In genomic region chr13:97764067-97764466, GRCm38 (mm10) we compare ENCODE assay signal across 10 mouse cellular contexts. TPM values are rescaled to one million over a fixed set of nuclear protein-coding genes. Genes with fewer than 3 reads are reported as not detected.
DNase-seq lines count a peak whose midpoint lies in the region; ATAC-seq and TF ChIP-seq lines count a peak whose summit lies in the region.
"Had no signal": no experiment of that assay in that cellular context is flagged by ENCODE, and none has a peak within 500 bp of the region (broad histone marks: within the 10 kb centered on the region; RNA-seq: fewer than 3 reads in every experiment).

No protein-coding gene starts in this region.

- no peak for ATAC-seq in liver, embryonic 13.5 days (ENCODE audit: low read depth)
- no peak for ATAC-seq in liver, embryonic 11.5 days (replicated peaks; ENCODE audit: low FRiP score)
- no peak for ATAC-seq in hindbrain, postnatal 0 days

- H3K9me3 ChIP-seq in liver, embryonic 13.5 days (replicated peaks) = no peaks in the 10 kb centered on the region
- H3K9me3 ChIP-seq in liver, embryonic 11.5 days (ENCODE audit: control insufficient read depth, low read length) = no peaks in the 10 kb centered on the region
- no peaks in the 10 kb centered on the region for H3K9me3 ChIP-seq in hindbrain, postnatal 0 days (ENCODE audit: low read length)
- H3K9me3 ChIP-seq: embryonic facial prominence, embryonic 13.5 days had no signal

- no peak overlapping the region for H3K4me2 ChIP-seq in liver, embryonic 13.5 days
- H3K4me2 ChIP-seq in liver, embryonic 11.5 days = no peak overlapping the region
- no peak overlapping the region for H3K4me2 ChIP-seq in hindbrain, postnatal 0 days (ENCODE audit: low read depth, low read length)
- H3K4me2 ChIP-seq: embryonic facial prominence, embryonic 13.5 days had no signal

- peaks cover 58% of the 10 kb centered on the region for H3K4me1 ChIP-seq in liver, embryonic 13.5 days (replicated peaks)
- peaks cover 3% of the 10 kb centered on the region; the same call in 1 of the 2 replicates for H3K4me1 ChIP-seq in liver, embryonic 11.5 days (replicated peaks; ENCODE audit: control insufficient read depth, insufficient read depth, low read length)
- no peaks in the 10 kb centered on the region for H3K4me1 ChIP-seq in hindbrain, postnatal 0 days (ENCODE audit: insufficient read depth, low read length)

- H3K36me3 ChIP-seq in liver, embryonic 13.5 days = no peaks in the 10 kb centered on the region
- H3K36me3 ChIP-seq in liver, embryonic 11.5 days (ENCODE audit: control insufficient read depth, insufficient read depth, low read length) = no peaks in the 10 kb centered on the region
- H3K36me3 ChIP-seq in hindbrain, postnatal 0 days (ENCODE audit: insufficient read depth, low read length) = no peaks in the 10 kb centered on the region
- H3K36me3 ChIP-seq: embryonic facial prominence, embryonic 13.5 days had no signal

- H3K4me3 ChIP-seq in liver, embryonic 13.5 days (replicated peaks) = no peak overlapping the region
- no peak overlapping the region for H3K4me3 ChIP-seq in liver, embryonic 11.5 days (ENCODE audit: low read depth, low read length)
- H3K4me3 ChIP-seq in hindbrain, postnatal 0 days (ENCODE audit: low read length) = no peak overlapping the region
- H3K4me3 ChIP-seq: embryonic facial prominence, embryonic 13.5 days had no signal

- no peak for TF ChIP-seq CTCF in hindbrain, postnatal 0 days (IDR thresholded peaks at IDR 0.05; ENCODE audit: low read depth)

- no peak overlapping the region for H3K9ac ChIP-seq in liver, embryonic 13.5 days
- no peak overlapping the region for H3K9ac ChIP-seq in liver, embryonic 11.5 days (ENCODE audit: low read depth, low read length)
- no peak overlapping the region for H3K9ac ChIP-seq in hindbrain, postnatal 0 days (replicated peaks; ENCODE audit: low read length)
- H3K9ac ChIP-seq: embryonic facial prominence, embryonic 13.5 days had no signal

- peak overlapping the region; percentile 53 for H3K27ac ChIP-seq in liver, embryonic 13.5 days
- H3K27ac ChIP-seq in liver, embryonic 11.5 days (ENCODE audit: low read depth, low read length) = no peak overlapping the region
- no peak overlapping the region; the same call in 1 of the 2 replicates for H3K27ac ChIP-seq in hindbrain, postnatal 0 days

- WGBS in liver, embryonic 13.5 days (ENCODE audit: insufficient replicate concordance) = 79% methylated on average over 7 of the region's 7 CpGs
- WGBS in liver, embryonic 11.5 days = 72% methylated on average over 7 of the region's 7 CpGs
- WGBS in hindbrain, postnatal 0 days = 38% methylated on average over 7 of the region's 7 CpGs

- no peaks in the 10 kb centered on the region for H3K27me3 ChIP-seq in liver, embryonic 13.5 days
- no peaks in the 10 kb centered on the region for H3K27me3 ChIP-seq in liver, embryonic 11.5 days (replicated peaks; ENCODE audit: control insufficient read depth, insufficient read depth, low read length)
- no peaks in the 10 kb centered on the region for H3K27me3 ChIP-seq in hindbrain, postnatal 0 days (ENCODE audit: insufficient read depth, low read length)
- H3K27me3 ChIP-seq: embryonic facial prominence, embryonic 13.5 days had no signal

- peak; percentile 34 for DNase-seq in adrenal gland, adult 2 months
- no peak for DNase-seq in adrenal gland, adult 8-10 months
- DNase-seq in liver, embryonic 13.5 days = no peak
- no peak for DNase-seq in liver, embryonic 11.5 days (ENCODE audit: low spot score)
- peak; percentile 44 for DNase-seq in fibroblast of lung, adult 2 months (ENCODE audit: low read depth)
- peak; percentile 38 for DNase-seq in hindbrain, postnatal 0 days (ENCODE audit: low spot score)
- no peak for DNase-seq in layer of hippocampus, postnatal 25 days (ENCODE audit: extremely low spot score in 1 of 2, low spot score in 1 of 2)
- no peak for DNase-seq in left cerebral cortex, postnatal 25 days (ENCODE audit: low spot score in 2 of 2)

- intact Hi-C loops in left cerebral cortex, postnatal 25 days (cut with DNase I) = no loop called here

RNA-seq across cellular contexts. Expression of gene Gm10260, which starts 3.6 kb away (rescaled TPM):
- 100 to 1,000 TPM; 214 to 241 TPM for total RNA-seq in adrenal gland, adult 2 months (2021)
- polyA plus RNA-seq in adrenal gland, adult 2 months (2012; rRNA removed) = 2.4 and 5.4 TPM in 2 replicates
- 100 to 1,000 TPM; 177 to 191 (median 185) TPM for total RNA-seq in adrenal gland, adult 8-10 months (2022)
- polyA plus RNA-seq in liver, embryonic 13.5 days (2015; fragmentation: Nextera tagmentation; extraction: Ambion mirVana) = 7.2 and 8.2 TPM in 2 replicates
- 3.8 and 8.2 TPM in 2 replicates for polyA plus RNA-seq in liver, embryonic 11.5 days (2014; fragmentation: Nextera tagmentation; extraction: Ambion mirVana)
- total RNA-seq in hindbrain, postnatal 0 days (2014; rRNA removed) = 170 and 196 TPM in 2 replicates
- polyA plus RNA-seq in hindbrain, postnatal 0 days (2015; fragmentation: Nextera tagmentation; extraction: Ambion mirVana) = 4.0 TPM in 2 replicates
- total RNA-seq in layer of hippocampus, postnatal 25 days (2021) = 10 to 100 TPM; 81.1 to 86.7 TPM
- total RNA-seq in left cerebral cortex, postnatal 25 days (2021) = 10 to 100 TPM; 66.9 to 79.5 TPM
- polyA plus RNA-seq: midbrain, embryonic 14.5 days had no signal

Comparison
In these comparisons a context has a peak if more than half of its experiments do, and no peak if none do; other contexts are left out.
1. DNase-seq: peak in adrenal gland, adult 2 months (single experiment), fibroblast of lung, adult 2 months (single experiment) and hindbrain, postnatal 0 days (single experiment); none in adrenal gland, adult 8-10 months (single experiment), liver, embryonic 13.5 days (single experiment), liver, embryonic 11.5 days (single experiment), layer of hippocampus, postnatal 25 days (0 of 2) and left cerebral cortex, postnatal 25 days (0 of 2).